12 mouse cellular contexts compared by ENCODE assay signal in genomic region chr9:85088556-85089338, GRCm38 (mm10).
"Had no signal": no experiment of that assay in that cellular context is flagged by ENCODE, and none has a peak within 500 bp of the region (broad histone marks: within the 10 kb centered on the region; RNA-seq: fewer than 3 reads in every experiment).

No protein-coding gene starts in this region.

- H3K27ac ChIP-seq: layer of hippocampus, adult 2 months; limb, embryonic 13.5 days; liver, embryonic 15.5 days; lung, embryonic 15.5 days; midbrain, embryonic 10.5 days; neural tube, embryonic 15.5 days; stomach, postnatal 0 days had no signal

- H3K4me3 ChIP-seq: layer of hippocampus, adult 2 months; limb, embryonic 13.5 days; liver, embryonic 15.5 days; lung, embryonic 15.5 days; midbrain, embryonic 10.5 days; myocyte; neural tube, embryonic 15.5 days had no signal

- DNase-seq: kidney, adult 18-20 months; kidney, postnatal 10 days; kidney, postnatal 4 days; midbrain, embryonic 14.5 days had no signal

- H3K9ac ChIP-seq: limb, embryonic 13.5 days; liver, embryonic 15.5 days; lung, embryonic 15.5 days; neural tube, embryonic 15.5 days had no signal

- H3K4me2 ChIP-seq: limb, embryonic 13.5 days; liver, embryonic 15.5 days; lung, embryonic 15.5 days; neural tube, embryonic 15.5 days had no signal

- H3K4me1 ChIP-seq: limb, embryonic 13.5 days; lung, embryonic 15.5 days; midbrain, embryonic 10.5 days; neural tube, embryonic 15.5 days had no signal

- H3K27me3 ChIP-seq: limb, embryonic 13.5 days; liver, embryonic 15.5 days; lung, embryonic 15.5 days; neural tube, embryonic 15.5 days had no signal

- H3K36me3 ChIP-seq: limb, embryonic 13.5 days; liver, embryonic 15.5 days; lung, embryonic 15.5 days; midbrain, embryonic 10.5 days; neural tube, embryonic 15.5 days had no signal

- H3K9me3 ChIP-seq: limb, embryonic 13.5 days; liver, embryonic 15.5 days; lung, embryonic 15.5 days; midbrain, embryonic 10.5 days; neural tube, embryonic 15.5 days had no signal
